Mouse (Mus musculus) liver, embryonic 16.5 days (tissue): ENCODE measurements around the gene Fcrl1. TPM values are rescaled to one million over a fixed set of nuclear protein-coding genes. Genes with fewer than 3 reads are reported as not detected.
"Not testable (repeated sequence)": the region's sequence is repeated elsewhere in the genome, so short reads cannot be mapped to it uniquely, and the experiment has no call there.

Source experiments
- ATAC-seq: fragments of 200-750 bp; cut with Nextera tagmentation; 2 replicates; pipeline ENCODE4 v1.8.0; 2017; ENCODE audit warnings: low read depth, mild to moderate bottlenecking, moderate number of reproducible peaks, moderate library complexity
- H3K27ac ChIP-seq: fragments of 300-500 bp; sonication (generic); 2 replicates; pipeline ENCODE4 v1.5.1; 2014; ENCODE audit warnings: mild to moderate bottlenecking, low read length
- H3K27me3 ChIP-seq: fragments of 300-500 bp; sonication (generic); 2 replicates; pipeline ENCODE4 v1.6.1; 2014; ENCODE audit warnings: low read depth, low read length, mixed read lengths; ENCODE audit not compliant: control insufficient read depth, insufficient read depth
- H3K36me3 ChIP-seq: fragments of 300-500 bp; sonication (generic); 2 replicates; pipeline ENCODE4 v1.6.1; 2014; ENCODE audit warnings: mild to moderate bottlenecking; ENCODE audit not compliant: control insufficient read depth, insufficient read depth
- H3K4me1 ChIP-seq: fragments of 300-500 bp; sonication (generic); 2 replicates; pipeline ENCODE4 v1.6.1; 2014; ENCODE audit warnings: low read depth, low read length, mixed read lengths; ENCODE audit not compliant: control insufficient read depth
- H3K4me2 ChIP-seq: fragments of 300-500 bp; sonication (generic); 2 replicates; pipeline ENCODE4 v1.6.1; 2014; ENCODE audit warnings: low read depth, low read length, mixed read lengths
- H3K4me3 ChIP-seq: fragments of 300-500 bp; sonication (generic); 2 replicates; pipeline ENCODE4 v1.5.1; 2014; ENCODE audit warnings: low read depth, mild to moderate bottlenecking, low read length
- H3K9ac ChIP-seq: fragments of 300-500 bp; sonication (generic); 2 replicates; pipeline ENCODE4 v1.6.1; 2014; ENCODE audit warnings: low read depth, low read length
- H3K9me3 ChIP-seq: fragments of 300-500 bp; sonication (generic); replicated peaks from 2 replicates; pipeline ENCODE4 v1.6.1; 2016; ENCODE audit warnings: low read length; ENCODE audit not compliant: control insufficient read depth
- WGBS: fragments of 180-500 bp; shearing (Covaris S2); extraction: QIAGEN DNeasy Blood & Tissue Kit; methylation state at CpG from one replicate; pipeline ENCODE4 v1.1.7; 2014; ENCODE audit not compliant: insufficient replicate concordance; 5-methylcytosine and 5-hydroxymethylcytosine counted together
- polyA plus RNA-seq: library from polyadenylated mRNA; unstranded; fragments of >200 nt; fragmentation: Nextera tagmentation; extraction: Ambion mirVana; gene quantifications from 2 replicates; pipeline ENCODE4 v1.2.1, GENCODE M21; 2015

The Fcrl1 gene
- polyA plus RNA-seq, 1 experiment from 2014 or later, result 1.3 TPM

DNA sequence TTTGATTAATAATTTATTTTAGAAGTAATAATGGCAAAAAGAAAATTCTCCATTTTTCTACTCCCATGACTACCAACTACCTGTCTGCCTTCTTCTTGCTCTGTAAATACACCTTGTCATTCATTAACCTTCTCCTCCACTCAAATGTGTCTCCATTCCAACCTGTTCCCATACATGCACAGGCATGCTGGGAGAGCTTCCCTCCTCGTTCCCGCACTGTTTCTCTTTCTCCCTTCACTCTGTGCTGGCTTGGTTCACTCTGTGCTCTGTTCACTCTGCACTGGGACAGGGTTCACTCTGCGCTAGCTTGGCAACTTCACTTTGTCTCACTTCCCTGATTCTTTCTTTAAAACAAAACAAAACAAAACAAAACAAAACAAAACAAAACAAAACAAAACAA is 1.0 kb downstream of the Fcrl1 start:
- 43% methylated on average over 3 of the region's 3 CpGs for WGBS
- Histone ChIP-seq H3K4me2 (no peak overlapping the region), H3K4me3 (no peak overlapping the region), H3K9ac (no peak overlapping the region), H3K27me3 (no peaks in the 10 kb centered on the region), H3K36me3 (no peaks in the 10 kb centered on the region), H3K27ac (no peak overlapping the region), H3K4me1 (no peaks in the 10 kb centered on the region), H3K9me3 (no peaks in the 10 kb centered on the region)
- no peak for ATAC-seq

DNA sequence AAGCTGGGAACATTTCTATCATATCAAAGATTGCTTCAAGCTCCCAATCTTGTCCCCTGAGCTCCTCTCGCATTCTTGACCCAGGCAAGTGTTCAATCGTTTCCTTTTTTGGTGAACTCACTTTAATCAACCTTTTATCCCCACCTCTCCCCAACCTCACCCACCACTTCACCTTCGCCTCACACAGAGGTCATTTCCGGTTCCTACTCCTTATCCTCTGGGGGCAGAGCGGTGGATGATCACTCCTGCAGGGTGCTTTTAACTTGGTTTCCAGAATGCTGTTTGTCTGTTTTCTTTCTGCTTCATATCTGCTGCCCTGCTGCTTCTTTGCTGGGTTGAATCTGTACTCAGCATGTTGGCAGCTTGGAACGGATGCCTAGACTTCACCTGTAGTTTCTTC is 1.5 kb downstream of the Fcrl1 start:
- no peak overlapping the region for H3K4me2 ChIP-seq
- no peak overlapping the region for H3K9ac ChIP-seq
- H3K4me1 ChIP-seq, result no peaks in the 10 kb centered on the region
- H3K27ac ChIP-seq, result no peak overlapping the region
- no peak for ATAC-seq
- no peaks in the 10 kb centered on the region for H3K27me3 ChIP-seq
- H3K36me3 ChIP-seq, result no peaks in the 10 kb centered on the region
- no peaks in the 10 kb centered on the region for H3K9me3 ChIP-seq
- 41% methylated on average over 6 of the region's 6 CpGs for whole genome bisulfite sequencing
- H3K4me3 ChIP-seq, result no peak overlapping the region

DNA sequence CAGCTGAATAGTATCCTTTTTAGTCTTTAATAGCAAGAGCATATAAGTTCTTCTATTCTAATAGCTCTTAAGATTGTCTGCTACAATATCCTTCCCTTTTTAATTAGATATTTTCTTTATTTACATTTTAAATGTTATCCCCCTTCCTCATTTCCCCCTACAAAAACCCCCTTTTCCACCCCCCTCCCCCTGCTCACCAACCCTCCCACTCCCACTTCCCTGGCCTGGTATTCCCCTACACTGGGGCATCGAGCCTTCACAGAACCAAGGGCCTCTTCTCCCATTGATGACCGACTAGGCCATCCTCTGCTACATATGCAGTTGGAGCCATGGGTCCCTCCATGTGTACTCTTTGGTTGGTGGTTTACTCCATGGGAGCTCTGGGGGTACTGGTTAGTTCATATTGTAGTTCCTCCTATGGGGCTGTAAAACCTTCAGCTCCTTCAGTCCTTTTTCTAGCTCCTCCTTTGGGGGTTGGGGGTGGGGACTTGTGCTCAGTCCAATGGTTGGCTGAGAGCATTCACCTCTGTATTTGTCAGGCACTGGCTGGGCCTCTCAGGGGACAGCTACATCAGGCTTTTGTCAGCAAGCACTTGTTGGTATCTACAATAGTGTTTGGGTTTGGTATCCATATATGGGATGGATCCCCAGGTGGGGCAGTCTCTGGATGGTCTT is 3.6 kb downstream of the Fcrl1 start:
- H3K9ac ChIP-seq, H3K36me3 ChIP-seq, H3K27ac ChIP-seq, H3K27me3 ChIP-seq, H3K4me3 ChIP-seq, H3K9me3 ChIP-seq, ATAC-seq, H3K4me2 ChIP-seq, H3K4me1 ChIP-seq: not testable (repeated sequence)
- WGBS, result 50% methylated on average over 2 of the region's 2 CpGs

DNA sequence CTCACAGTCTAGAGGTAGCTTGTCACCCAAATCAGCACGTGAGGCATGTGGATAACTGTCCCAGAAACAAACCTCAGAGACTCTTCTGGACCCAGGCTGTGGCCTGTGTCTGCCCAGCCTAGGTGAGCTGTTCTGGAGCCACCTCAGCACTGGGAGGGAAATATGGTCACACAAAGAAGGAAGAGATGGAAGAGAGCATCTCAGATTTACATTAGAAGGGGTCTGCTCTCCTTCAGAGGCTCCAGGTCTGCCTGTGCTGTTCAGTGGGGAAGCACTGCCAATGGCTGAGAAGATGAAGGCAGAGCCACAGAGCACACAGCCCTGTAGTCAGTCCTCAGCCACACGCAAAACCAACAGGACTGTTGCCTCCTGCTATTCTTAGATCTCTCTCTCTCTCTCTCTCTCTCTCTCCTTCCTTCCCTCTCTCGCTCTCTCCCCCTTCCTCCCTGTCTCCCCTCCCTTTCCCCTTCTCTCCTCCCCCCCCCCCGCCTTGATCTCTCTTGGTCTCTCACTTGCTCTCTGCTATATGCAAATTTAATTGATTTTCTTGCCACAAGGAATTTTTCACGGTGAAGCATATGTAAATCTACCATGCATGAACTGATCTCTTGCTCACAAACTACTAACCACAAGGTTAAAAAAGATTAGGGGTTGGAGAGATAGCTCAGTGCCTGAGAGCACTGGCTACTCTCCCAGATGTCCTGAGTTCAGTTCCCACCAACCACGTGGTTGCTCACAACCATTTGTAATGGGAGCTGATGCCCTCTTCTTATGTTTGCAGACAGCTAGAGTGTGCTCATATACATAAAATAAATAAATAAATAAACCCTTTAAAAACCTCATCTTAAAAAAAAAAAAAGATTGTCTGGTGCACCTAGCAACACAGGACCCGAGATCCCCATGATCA is 5.9 kb downstream of the Fcrl1 start:
- no peak for ATAC-seq
- H3K9me3 ChIP-seq, result no peaks in the 10 kb centered on the region
- no peaks in the 10 kb centered on the region for H3K27me3 ChIP-seq
- 22% methylated on average over 7 of the region's 7 CpGs for WGBS
- no peaks in the 10 kb centered on the region for H3K36me3 ChIP-seq
- no peak overlapping the region for H3K4me3 ChIP-seq
- no peak overlapping the region for H3K27ac ChIP-seq
- H3K4me1 ChIP-seq, result no peaks in the 10 kb centered on the region
- no peak overlapping the region for H3K4me2 ChIP-seq
- H3K9ac ChIP-seq, result no peak overlapping the region

DNA sequence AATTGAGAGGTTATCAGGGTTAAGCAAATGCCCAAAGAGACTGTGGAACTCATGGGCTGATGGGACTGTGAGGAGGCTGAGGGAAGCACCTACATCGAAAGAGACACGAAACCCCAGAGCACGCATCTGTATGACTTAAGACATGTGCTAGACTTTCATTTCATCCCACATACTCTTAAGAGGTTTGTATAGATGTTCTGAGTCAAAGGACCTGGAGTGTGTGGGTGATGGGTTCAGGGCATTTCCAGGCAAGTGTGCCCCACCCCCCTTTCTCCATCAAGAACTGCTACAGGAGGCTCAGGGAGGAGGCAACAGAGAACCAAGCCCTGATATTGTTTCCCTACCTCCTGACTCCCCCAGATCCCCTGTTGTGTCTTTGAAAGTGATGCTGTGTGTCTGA is 7.1 kb downstream of the Fcrl1 start:
- Histone ChIP-seq H3K4me2 (no peak overlapping the region), H3K27ac (no peak overlapping the region), H3K27me3 (no peaks in the 10 kb centered on the region), H3K36me3 (no peaks in the 10 kb centered on the region), H3K9ac (no peak overlapping the region), H3K4me1 (no peaks in the 10 kb centered on the region), H3K4me3 (no peak overlapping the region), H3K9me3 (no peaks in the 10 kb centered on the region)
- 82% methylated on average over 3 of the region's 3 CpGs for WGBS
- no peak for ATAC-seq

DNA sequence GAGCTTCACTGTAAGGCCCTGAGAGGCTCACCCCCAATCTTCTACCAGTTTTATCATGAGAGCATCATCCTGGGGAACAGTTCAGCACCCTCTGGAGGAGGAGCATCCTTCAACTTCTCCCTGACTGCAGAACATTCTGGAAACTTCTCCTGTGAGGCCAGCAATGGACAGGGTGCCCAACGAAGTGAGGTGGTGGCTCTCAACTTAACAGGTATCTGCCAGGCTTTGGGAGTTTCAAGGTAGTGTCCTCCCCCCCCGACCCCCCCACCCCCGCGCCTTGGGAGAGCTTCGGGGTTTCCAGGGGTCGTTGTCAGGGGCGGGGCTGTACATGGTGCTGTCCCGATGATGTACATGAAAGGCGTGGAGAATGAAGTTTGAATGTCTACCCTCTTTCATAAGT is 8.9 kb downstream of the Fcrl1 start:
- no peaks in the 10 kb centered on the region for H3K4me1 ChIP-seq
- H3K27ac ChIP-seq, result no peak overlapping the region
- H3K4me2 ChIP-seq, result no peak overlapping the region
- H3K27me3 ChIP-seq, result no peaks in the 10 kb centered on the region
- no peaks in the 10 kb centered on the region for H3K9me3 ChIP-seq
- ATAC-seq, result no peak
- no peak overlapping the region for H3K9ac ChIP-seq
- H3K4me3 ChIP-seq, result no peak overlapping the region
- 71% methylated on average over 9 of the region's 9 CpGs for WGBS
- no peaks in the 10 kb centered on the region for H3K36me3 ChIP-seq

DNA sequence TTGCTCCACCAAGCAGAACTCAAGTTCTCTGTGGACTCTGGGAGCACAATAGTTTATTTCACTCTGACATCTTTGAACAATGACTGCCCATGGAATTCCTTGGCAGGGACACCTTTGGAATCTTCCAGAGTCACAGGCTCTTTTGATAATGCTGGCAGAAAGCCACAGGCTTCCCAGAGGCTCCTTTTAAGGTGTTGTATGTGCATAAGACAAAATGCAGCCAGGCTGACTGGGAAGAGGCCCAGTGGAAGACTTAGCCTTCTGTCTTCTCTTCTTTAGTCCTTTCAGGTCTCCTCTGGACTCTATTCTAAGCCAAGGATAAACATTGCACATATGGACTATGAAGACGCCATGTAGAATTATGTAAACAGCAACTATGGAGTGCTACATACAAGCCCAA is 14.7 kb downstream of the Fcrl1 start:
- Histone ChIP-seq H3K9ac (no peak overlapping the region), H3K27me3 (no peaks in the 10 kb centered on the region), H3K36me3 (no peaks in the 10 kb centered on the region), H3K4me1 (no peaks in the 10 kb centered on the region), H3K4me2 (no peak overlapping the region), H3K27ac (no peak overlapping the region), H3K4me3 (no peak overlapping the region), H3K9me3 (no peaks in the 10 kb centered on the region)
- ATAC-seq, result no peak
- 37% methylated on average over 1 of the region's 1 CpGs for WGBS

DNA sequence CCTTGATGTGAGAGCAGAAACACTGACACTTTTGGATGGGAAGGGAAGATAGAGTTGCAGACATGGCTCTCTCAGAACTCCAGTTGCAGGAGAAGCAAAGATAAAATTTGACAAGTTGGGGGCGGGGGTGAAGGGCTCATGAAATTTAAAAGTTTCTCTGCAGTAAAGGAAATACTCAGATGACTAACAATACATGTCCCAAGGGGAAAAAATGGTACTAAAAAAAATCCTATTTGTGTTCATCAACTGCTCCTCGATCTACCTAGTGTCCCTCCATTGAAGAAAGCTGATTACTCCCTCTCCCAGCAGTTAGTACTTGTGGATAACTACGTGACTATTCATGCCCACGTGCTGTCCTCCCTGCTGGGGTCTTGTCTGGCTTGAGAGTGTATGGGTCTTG is 22.6 kb downstream of the Fcrl1 start:
- H3K36me3 ChIP-seq, result no peaks in the 10 kb centered on the region
- H3K27ac ChIP-seq, result no peak overlapping the region
- no peak overlapping the region for H3K4me3 ChIP-seq
- H3K4me2 ChIP-seq, result no peak overlapping the region
- H3K9ac ChIP-seq, result no peak overlapping the region
- no peaks in the 10 kb centered on the region for H3K9me3 ChIP-seq
- WGBS, result 39% methylated on average over 4 of the region's 4 CpGs
- no peak for ATAC-seq
- H3K27me3 ChIP-seq, result no peaks in the 10 kb centered on the region
- H3K4me1 ChIP-seq, result no peaks in the 10 kb centered on the region

DNA sequence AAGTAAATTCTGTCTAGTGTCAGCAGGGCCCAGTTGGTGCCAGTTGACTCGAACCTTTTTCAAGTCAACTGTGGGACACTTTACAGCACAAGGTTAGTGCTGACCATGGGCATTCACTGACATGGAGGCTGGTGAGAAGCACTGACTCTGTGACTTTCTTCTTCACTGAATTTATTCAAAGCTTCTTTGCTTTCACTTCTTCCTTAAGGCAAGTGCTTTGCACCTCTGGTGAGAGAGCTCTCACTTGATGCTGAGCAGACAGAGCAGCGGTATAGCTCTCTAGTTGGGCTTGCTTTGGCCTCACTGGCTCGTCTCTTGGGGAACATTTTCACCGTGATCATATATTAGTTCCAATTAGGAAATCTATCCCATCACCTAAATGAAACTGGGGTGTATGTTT is 23.7 kb downstream of the Fcrl1 start:
- no peak for ATAC-seq
- H3K4me3 ChIP-seq, result no peak overlapping the region
- H3K27me3 ChIP-seq, result no peaks in the 10 kb centered on the region
- no peak overlapping the region for H3K27ac ChIP-seq
- H3K36me3 ChIP-seq, result no peaks in the 10 kb centered on the region
- H3K9ac ChIP-seq, result no peak overlapping the region
- WGBS, result 44% methylated on average over 4 of the region's 4 CpGs
- no peaks in the 10 kb centered on the region for H3K9me3 ChIP-seq
- H3K4me1 ChIP-seq, result no peaks in the 10 kb centered on the region
- H3K4me2 ChIP-seq, result no peak overlapping the region
